Mouse (Mus musculus): ENCODE data around the gene Etv2. TPM values are rescaled to one million over a fixed set of nuclear protein-coding genes. Genes with fewer than 3 reads are reported as not detected.

Etv2 gene
- polyA plus RNA-seq, 1 experiment = not detected

DNA sequence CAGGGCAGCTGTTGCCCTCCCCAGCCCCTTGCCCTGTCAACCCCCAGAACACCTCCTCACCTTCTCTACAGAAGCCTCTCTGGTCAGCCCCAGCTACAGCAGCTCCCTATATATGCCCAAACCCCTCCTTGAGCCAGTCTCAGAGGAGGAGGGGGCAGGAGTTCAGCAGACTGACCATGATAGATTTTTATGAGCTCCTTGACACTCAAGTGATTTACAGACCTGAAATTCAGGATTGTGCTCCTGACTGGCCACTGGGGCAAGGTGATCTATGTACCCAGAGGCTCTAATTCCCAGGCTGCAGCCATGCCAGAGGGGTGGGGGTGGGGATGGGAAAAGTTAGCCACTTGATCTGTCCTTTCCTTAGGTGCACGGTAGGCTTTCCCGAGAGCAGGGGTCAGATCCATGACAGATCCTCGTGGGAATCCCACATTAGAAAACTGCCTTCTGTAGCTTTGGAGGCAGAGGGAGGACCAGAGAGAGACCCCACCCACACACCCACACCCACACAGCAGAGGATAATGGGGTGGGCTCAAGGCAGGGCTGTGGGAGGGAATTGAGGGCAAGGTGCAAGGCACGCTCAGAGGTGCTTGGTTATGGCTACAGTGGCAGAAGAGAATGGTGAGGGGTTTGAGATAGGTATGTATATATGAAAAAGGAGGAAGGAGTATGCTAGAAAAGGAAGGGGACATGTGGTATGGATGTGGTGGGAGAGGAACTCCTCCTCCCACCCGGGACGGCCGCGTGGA lies 22.8 kb downstream of the Etv2 start, which contains the start of gene Upk1a:
Gene Upk1a (minus strand): TSS at position 194 of the 749 bp plus-strand sequence.
- no peak for TF ChIP-seq POLR2A (IDR thresholded peaks at IDR 0.05; ENCODE audit: borderline replicate concordance, extremely low read depth, insufficient read depth, insufficient read length, poor library complexity, severe bottlenecking)
- TF ChIP-seq CTCF (IDR thresholded peaks at IDR 0.05; ENCODE audit: borderline replicate concordance, extremely low read depth, insufficient read depth, insufficient read length) = no peak
- no peak for DNase-seq (ENCODE audit: low read depth)

DNA sequence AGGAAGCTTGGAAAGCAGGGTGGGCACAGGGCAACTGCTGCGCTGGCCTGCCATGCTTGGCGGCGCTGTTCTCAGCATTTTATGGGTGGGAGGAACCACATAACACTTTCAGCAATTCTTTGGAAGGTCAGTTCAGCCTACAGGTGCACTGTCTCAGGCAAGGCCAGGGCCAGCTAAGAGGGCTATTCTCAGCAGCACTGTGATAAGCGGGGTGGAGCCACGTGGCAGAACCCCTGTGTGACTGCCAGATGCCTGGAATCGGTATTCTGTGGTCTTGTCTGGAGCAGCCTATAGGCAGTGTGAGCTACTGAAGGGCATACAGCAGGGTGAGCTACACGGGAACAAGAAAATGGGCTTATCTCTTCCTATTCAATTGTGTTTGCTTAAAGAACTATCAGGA lies 25.6 kb downstream of the Etv2 start:
- no peak for DNase-seq (ENCODE audit: low read depth)
- TF ChIP-seq POLR2A (IDR thresholded peaks at IDR 0.05; ENCODE audit: borderline replicate concordance, extremely low read depth, insufficient read depth, insufficient read length, poor library complexity, severe bottlenecking) (no peak), CTCF (IDR thresholded peaks at IDR 0.05; ENCODE audit: borderline replicate concordance, extremely low read depth, insufficient read depth, insufficient read length) (no peak)

DNA sequence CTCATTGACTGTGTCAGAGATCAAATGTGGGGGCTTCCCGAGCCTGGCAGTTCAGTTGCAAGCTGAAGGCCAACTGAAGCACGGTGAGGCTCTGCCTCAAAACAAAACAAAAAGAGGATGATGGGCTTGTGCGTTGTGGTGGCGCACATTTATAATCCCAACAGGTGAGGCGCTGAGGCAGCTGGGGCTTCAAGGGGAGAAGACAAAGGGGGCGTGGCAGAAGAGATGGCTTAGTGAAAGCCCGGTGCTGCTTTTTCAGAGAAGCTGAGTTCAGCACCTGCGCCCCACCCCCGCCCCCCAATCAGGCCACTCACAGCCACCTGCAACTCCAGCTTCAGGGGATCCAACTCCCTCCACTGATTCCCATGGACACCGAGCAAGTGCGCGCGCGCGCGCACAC lies 27.2 kb downstream of the Etv2 start:
- DNase-seq (ENCODE audit: low read depth) = no peak
- TF ChIP-seq CTCF (IDR thresholded peaks at IDR 0.05; ENCODE audit: borderline replicate concordance, extremely low read depth, insufficient read depth, insufficient read length) = no peak
- no peak for TF ChIP-seq POLR2A (IDR thresholded peaks at IDR 0.05; ENCODE audit: borderline replicate concordance, extremely low read depth, insufficient read depth, insufficient read length, poor library complexity, severe bottlenecking)

DNA sequence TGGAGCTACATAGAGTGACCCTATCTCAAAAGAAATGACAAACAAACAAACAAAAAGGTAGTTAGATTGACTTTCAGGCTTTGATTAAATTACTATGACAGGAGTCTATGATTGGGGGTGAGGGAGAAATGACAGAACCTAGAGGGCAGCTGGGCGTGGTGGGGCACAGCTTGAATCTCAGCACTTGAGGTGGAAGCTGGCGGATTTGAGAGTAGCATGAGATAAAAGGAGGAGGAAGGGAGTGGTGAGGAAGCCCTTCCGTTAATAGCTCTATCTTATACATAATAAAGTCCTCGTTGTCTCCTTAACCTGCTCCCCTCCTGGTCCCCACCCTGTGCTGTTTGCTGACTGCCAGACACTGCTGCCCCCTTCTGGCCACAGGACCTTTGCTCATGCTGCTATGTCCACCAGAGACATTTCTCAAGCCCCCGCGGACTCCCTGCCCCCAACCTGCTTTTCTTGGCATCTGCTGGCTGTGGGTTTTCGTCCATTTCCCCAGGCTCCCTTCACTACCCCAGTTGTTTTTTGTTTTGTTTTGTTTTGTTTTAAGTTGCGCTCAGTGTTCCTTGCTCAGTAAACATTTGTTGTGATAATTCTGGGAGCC lies 27.8 kb downstream of the Etv2 start:
- peak; percentile 66 for TF ChIP-seq CTCF (IDR thresholded peaks at IDR 0.05; ENCODE audit: borderline replicate concordance, extremely low read depth, insufficient read depth, insufficient read length)
- TF ChIP-seq POLR2A (IDR thresholded peaks at IDR 0.05; ENCODE audit: borderline replicate concordance, extremely low read depth, insufficient read depth, insufficient read length, poor library complexity, severe bottlenecking) = no peak
- DNase-seq (ENCODE audit: low read depth) = peak; percentile 67

DNA sequence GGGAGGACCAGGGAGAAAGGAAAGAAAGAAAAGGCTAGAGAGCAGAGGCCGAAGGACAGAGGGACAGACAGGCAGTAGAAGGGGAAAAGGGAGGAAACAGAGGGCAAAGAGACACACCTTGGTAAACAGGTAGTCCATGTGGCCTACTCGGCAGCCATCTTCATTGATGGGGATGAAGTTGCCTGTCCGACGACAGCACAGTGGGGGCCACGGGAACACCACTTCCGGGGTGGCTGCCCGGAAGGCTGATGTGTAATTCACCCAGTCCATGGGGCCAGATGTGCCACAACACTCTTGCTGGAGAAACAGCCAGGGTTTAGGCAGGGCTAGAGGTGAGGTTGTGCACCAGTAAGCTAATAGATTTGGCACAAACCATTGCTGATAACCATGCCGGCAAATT lies 30.7 kb downstream of the Etv2 start:
- no peak for DNase-seq (ENCODE audit: low read depth)
- TF ChIP-seq POLR2A (IDR thresholded peaks at IDR 0.05; ENCODE audit: borderline replicate concordance, extremely low read depth, insufficient read depth, insufficient read length, poor library complexity, severe bottlenecking) (no peak), CTCF (IDR thresholded peaks at IDR 0.05; ENCODE audit: borderline replicate concordance, extremely low read depth, insufficient read depth, insufficient read length) (no peak)

DNA sequence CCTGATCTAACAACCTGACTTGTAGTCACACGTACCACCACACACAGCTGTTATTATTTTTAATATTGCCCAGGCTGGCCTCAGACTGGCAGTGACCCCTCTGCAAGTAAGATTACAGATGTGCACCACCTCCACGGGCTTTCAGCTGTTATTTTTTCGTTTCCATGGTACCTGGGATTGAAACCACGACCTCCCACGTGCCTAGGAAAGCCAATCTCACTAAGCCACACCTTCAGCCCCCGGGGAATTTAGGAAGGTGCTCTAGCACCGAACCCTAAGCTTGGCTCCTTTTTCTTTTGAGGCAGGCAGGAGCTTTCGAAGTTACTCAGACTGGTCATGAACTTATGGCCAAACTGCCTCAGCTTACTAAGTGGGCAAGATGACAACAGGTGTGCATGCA lies 31.2 kb downstream of the Etv2 start:
- TF ChIP-seq POLR2A (IDR thresholded peaks at IDR 0.05; ENCODE audit: borderline replicate concordance, extremely low read depth, insufficient read depth, insufficient read length, poor library complexity, severe bottlenecking) (no peak), CTCF (IDR thresholded peaks at IDR 0.05; ENCODE audit: borderline replicate concordance, extremely low read depth, insufficient read depth, insufficient read length) (no peak)
- DNase-seq (ENCODE audit: low read depth) = no peak

DNA sequence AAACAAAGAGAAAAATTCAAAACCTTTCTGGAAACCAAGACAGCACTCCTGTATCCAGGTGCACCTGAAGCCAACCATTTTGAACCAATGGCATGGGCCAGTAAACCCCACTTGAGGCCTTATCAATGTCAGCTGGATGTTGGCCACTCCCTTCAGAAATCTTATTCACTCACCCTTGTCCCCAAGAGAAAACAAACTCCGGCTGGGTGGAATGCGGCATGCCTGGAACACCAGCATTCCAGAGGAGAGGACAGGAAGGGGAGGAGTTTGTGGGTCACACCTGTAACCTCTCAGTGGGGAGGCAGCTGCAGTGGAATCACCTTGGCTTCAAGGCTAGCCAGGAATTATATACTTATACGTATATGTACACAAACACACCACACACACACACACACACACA lies 33.1 kb downstream of the Etv2 start:
- no peak for TF ChIP-seq CTCF (IDR thresholded peaks at IDR 0.05; ENCODE audit: borderline replicate concordance, extremely low read depth, insufficient read depth, insufficient read length)
- TF ChIP-seq POLR2A (IDR thresholded peaks at IDR 0.05; ENCODE audit: borderline replicate concordance, extremely low read depth, insufficient read depth, insufficient read length, poor library complexity, severe bottlenecking) = no peak
- no peak for DNase-seq (ENCODE audit: low read depth)

DNA sequence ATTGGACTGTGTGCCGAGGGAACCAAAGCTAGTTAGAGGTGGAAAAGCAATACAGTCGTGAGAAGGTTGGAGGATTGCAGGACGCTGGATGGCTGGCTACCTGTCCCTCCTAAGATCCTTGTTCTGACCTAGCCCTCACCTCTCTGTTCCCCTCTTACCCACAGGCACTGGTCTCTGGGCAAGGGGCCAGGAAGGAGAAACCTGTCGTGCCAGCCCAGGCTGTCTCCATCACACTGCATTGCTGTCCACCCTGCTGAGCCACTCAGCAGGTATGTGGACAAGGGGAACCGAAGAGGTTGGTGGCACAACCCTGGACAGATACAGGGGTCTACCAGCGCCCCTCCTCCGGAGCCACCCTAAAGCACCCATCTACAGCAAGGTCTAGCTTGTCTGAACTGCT lies 35.0 kb downstream of the Etv2 start:
- no peak for DNase-seq (ENCODE audit: low read depth)

DNA sequence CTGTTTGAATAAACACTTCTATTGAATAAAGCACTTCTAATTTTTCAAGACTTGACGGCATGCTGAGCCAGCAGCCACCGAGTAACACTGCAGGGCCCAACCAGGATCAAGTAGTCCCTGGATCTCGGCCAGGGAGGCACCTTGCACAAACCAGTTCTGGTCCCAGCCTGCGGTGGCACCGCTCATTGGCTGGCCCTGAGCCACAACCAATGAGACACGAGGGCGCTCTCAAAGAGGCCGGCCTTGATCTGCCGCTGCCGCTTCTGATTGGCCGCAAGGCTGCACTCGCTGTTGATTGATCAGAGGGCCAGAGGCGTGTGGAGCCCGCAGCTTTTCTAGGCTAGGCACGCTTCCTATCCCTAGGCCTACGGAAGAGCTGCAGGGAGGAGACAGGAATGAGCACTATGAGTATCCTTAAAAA lies 35.7 kb downstream of the Etv2 start:
- no peak for TF ChIP-seq POLR2A (IDR thresholded peaks at IDR 0.05; ENCODE audit: borderline replicate concordance, extremely low read depth, insufficient read depth, insufficient read length, poor library complexity, severe bottlenecking)
- TF ChIP-seq CTCF (IDR thresholded peaks at IDR 0.05; ENCODE audit: borderline replicate concordance, extremely low read depth, insufficient read depth, insufficient read length) = no peak
- DNase-seq (ENCODE audit: low read depth) = peak; percentile 99

More for the DNA sequence above, 35.0 kb downstream of the Etv2 start:
- TF ChIP-seq POLR2A (IDR thresholded peaks at IDR 0.05; ENCODE audit: borderline replicate concordance, extremely low read depth, insufficient read depth, insufficient read length, poor library complexity, severe bottlenecking) = no peak
- TF ChIP-seq CTCF (IDR thresholded peaks at IDR 0.05; ENCODE audit: borderline replicate concordance, extremely low read depth, insufficient read depth, insufficient read length) = no peak

DNA sequence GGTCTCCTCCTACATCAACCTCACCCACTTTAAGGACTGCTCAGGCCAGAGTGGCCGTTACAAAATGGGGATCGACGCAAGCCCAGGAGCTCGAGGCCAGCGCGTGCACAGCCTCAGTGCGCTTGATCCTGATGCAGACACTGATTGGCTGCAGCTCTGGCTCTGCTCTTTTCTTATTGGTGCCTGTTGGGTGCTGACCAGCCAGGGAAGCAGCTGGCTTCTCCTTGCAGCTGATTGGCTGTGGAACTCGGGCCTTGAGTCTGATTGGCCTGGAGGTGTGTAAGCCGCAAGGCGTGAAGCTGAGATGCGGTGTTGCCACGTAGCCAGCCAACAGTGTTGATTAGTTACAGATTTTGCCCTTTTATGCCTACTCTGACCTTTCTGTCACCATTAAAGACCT lies 36.9 kb downstream of the Etv2 start, which contains the start of gene Zbtb32:
Gene Zbtb32 (minus strand): TSS at position 124 of the 400 bp plus-strand sequence.
- TF ChIP-seq POLR2A (IDR thresholded peaks at IDR 0.05; ENCODE audit: borderline replicate concordance, extremely low read depth, insufficient read depth, insufficient read length, poor library complexity, severe bottlenecking) (no peak), CTCF (IDR thresholded peaks at IDR 0.05; ENCODE audit: borderline replicate concordance, extremely low read depth, insufficient read depth, insufficient read length) (no peak)
- DNase-seq (ENCODE audit: low read depth) = no peak

DNA sequence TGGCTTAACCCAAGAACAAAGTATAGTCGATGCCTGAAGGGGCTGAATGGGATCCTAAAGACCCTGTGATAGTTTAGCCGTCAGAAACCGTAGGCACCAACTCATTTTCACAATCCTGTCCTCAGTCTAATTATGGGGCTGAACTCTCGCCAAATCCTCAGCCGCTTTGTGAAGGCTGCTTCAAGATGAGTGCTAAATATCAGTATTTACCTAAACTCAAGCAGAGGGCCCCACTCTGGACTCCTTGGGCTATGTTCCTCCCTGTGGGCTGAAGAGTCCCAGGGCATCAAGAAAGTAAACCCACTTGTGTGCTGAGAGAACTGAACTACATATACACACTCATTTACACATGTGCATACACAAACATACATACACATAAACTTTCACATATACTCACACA lies 38.8 kb downstream of the Etv2 start:
- no peak for TF ChIP-seq POLR2A (IDR thresholded peaks at IDR 0.05; ENCODE audit: borderline replicate concordance, extremely low read depth, insufficient read depth, insufficient read length, poor library complexity, severe bottlenecking)
- no peak for TF ChIP-seq CTCF (IDR thresholded peaks at IDR 0.05; ENCODE audit: borderline replicate concordance, extremely low read depth, insufficient read depth, insufficient read length)
- DNase-seq (ENCODE audit: low read depth) = no peak

DNA sequence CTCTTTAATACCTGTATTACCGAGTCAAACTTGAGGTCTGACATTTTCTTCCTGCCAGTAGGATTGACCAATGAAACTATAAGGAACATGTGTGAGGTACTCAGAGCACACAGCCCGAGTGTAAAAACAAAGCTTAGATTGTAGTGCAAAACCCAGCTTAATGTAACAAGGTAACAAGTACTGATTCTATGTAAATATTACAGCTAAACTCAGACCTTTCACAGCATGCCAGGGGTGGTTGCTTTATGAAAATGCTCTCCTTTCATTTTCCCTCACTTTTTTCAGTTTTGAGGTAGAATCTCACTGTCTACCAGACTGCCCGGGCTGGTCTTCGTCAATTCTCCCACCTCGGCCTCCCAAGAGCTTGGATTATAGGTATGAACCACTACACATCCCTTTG lies 39.6 kb downstream of the Etv2 start:
- TF ChIP-seq CTCF (IDR thresholded peaks at IDR 0.05; ENCODE audit: borderline replicate concordance, extremely low read depth, insufficient read depth, insufficient read length) = no peak
- TF ChIP-seq POLR2A (IDR thresholded peaks at IDR 0.05; ENCODE audit: borderline replicate concordance, extremely low read depth, insufficient read depth, insufficient read length, poor library complexity, severe bottlenecking) = no peak
- no peak for DNase-seq (ENCODE audit: low read depth)
